Mouse (Mus musculus): ENCODE results near the gene Agtpbp1. TPM values are rescaled to one million over a fixed set of nuclear protein-coding genes. Genes with fewer than 3 reads are reported as not detected.

The Agtpbp1 gene
- total RNA-seq, 2 experiments from 2014 or later, result 45.5 to 83.4 TPM

- ATAC-seq (replicated peaks; ENCODE audit: low FRiP score, poor library complexity, severe bottlenecking), result no peak
These were observed 46.4 kb downstream of the Agtpbp1 start for GRCm38 (mm10) chr13:59538661-59539060.

GRCm38 (mm10) chr13:59536631-59537030, 48.4 kb downstream of the Agtpbp1 start:
- ATAC-seq (replicated peaks; ENCODE audit: low FRiP score, poor library complexity, severe bottlenecking), result no peak

- ATAC-seq (replicated peaks; ENCODE audit: low FRiP score, poor library complexity, severe bottlenecking), result no peak
These were observed 49.3 kb downstream of the Agtpbp1 start for GRCm38 (mm10) chr13:59535746-59536145.

GRCm38 (mm10) chr13:59534301-59534700, 50.7 kb downstream of the Agtpbp1 start:
- no peak for ATAC-seq (replicated peaks; ENCODE audit: low FRiP score, poor library complexity, severe bottlenecking)

- ATAC-seq (replicated peaks; ENCODE audit: low FRiP score, poor library complexity, severe bottlenecking), result no peak
These were observed 51.7 kb downstream of the Agtpbp1 start for GRCm38 (mm10) chr13:59533331-59533730.

- no peak for ATAC-seq (replicated peaks; ENCODE audit: low FRiP score, poor library complexity, severe bottlenecking)
These were observed 53.8 kb downstream of the Agtpbp1 start for GRCm38 (mm10) chr13:59531203-59531602.

GRCm38 (mm10) chr13:59530491-59530890, 54.5 kb downstream of the Agtpbp1 start:
- ATAC-seq (replicated peaks; ENCODE audit: low FRiP score, poor library complexity, severe bottlenecking), result no peak

GRCm38 (mm10) chr13:59521271-59522064, 63.6 kb downstream of the Agtpbp1 start:
- ATAC-seq (replicated peaks; ENCODE audit: low FRiP score, poor library complexity, severe bottlenecking), result no peak

GRCm38 (mm10) chr13:59520834-59521233, 64.2 kb downstream of the Agtpbp1 start:
- ATAC-seq (replicated peaks; ENCODE audit: low FRiP score, poor library complexity, severe bottlenecking), result no peak

- no peak for ATAC-seq (replicated peaks; ENCODE audit: low FRiP score, poor library complexity, severe bottlenecking)
These were observed 65.5 kb downstream of the Agtpbp1 start for GRCm38 (mm10) chr13:59519479-59519878.

GRCm38 (mm10) chr13:59518016-59518415, 67.0 kb downstream of the Agtpbp1 start:
- no peak for ATAC-seq (replicated peaks; ENCODE audit: low FRiP score, poor library complexity, severe bottlenecking)

- ATAC-seq (replicated peaks; ENCODE audit: low FRiP score, poor library complexity, severe bottlenecking), result no peak
These were observed 70.0 kb downstream of the Agtpbp1 start for GRCm38 (mm10) chr13:59515074-59515473.

GRCm38 (mm10) chr13:59509644-59510366, 75.2 kb downstream of the Agtpbp1 start:
- ATAC-seq (replicated peaks; ENCODE audit: low FRiP score, poor library complexity, severe bottlenecking), result no peak

GRCm38 (mm10) chr13:59508584-59508983, 76.4 kb downstream of the Agtpbp1 start:
- ATAC-seq (replicated peaks; ENCODE audit: low FRiP score, poor library complexity, severe bottlenecking), result no peak

- no peak for ATAC-seq (replicated peaks; ENCODE audit: low FRiP score, poor library complexity, severe bottlenecking)
These were observed 78.6 kb downstream of the Agtpbp1 start for GRCm38 (mm10) chr13:59506450-59506849.

GRCm38 (mm10) chr13:59505867-59506266, 79.2 kb downstream of the Agtpbp1 start:
- 0 out of 2 replicates have a peak, but pooled peaks have one; percentile 42 for ATAC-seq (replicated peaks; ENCODE audit: low FRiP score, poor library complexity, severe bottlenecking)

- ATAC-seq (replicated peaks; ENCODE audit: low FRiP score, poor library complexity, severe bottlenecking), result no peak
These were observed 81.4 kb downstream of the Agtpbp1 start for GRCm38 (mm10) chr13:59503581-59503980.

- no peak for ATAC-seq (replicated peaks; ENCODE audit: low FRiP score, poor library complexity, severe bottlenecking)
These were observed 85.2 kb downstream of the Agtpbp1 start for GRCm38 (mm10) chr13:59499831-59500230.

GRCm38 (mm10) chr13:59499374-59499773, 85.7 kb downstream of the Agtpbp1 start:
- ATAC-seq (replicated peaks; ENCODE audit: low FRiP score, poor library complexity, severe bottlenecking), result no peak

GRCm38 (mm10) chr13:59498191-59498590, 86.8 kb downstream of the Agtpbp1 start:
- no peak for ATAC-seq (replicated peaks; ENCODE audit: low FRiP score, poor library complexity, severe bottlenecking)

- no peak for ATAC-seq (replicated peaks; ENCODE audit: low FRiP score, poor library complexity, severe bottlenecking)
These were observed 89.2 kb downstream of the Agtpbp1 start for GRCm38 (mm10) chr13:59495839-59496238.
